Mouse (Mus musculus) hindbrain, embryonic 16.5 days (tissue): ENCODE data around the gene Ubtd2. TPM values are rescaled to one million over a fixed set of nuclear protein-coding genes. Genes with fewer than 3 reads are reported as not detected.

Source experiments
- ATAC-seq: fragments of 200-750 bp; cut with Nextera tagmentation; 2 replicates; pipeline ENCODE4 v1.8.0; 2017; ENCODE audit warnings: moderate TSS enrichment, moderate library complexity
- H3K27ac ChIP-seq: fragments of 300-500 bp; sonication (generic); 2 replicates; pipeline ENCODE4 v1.5.1; 2014; ENCODE audit warnings: low read depth, mild to moderate bottlenecking, control low read depth, low read length, moderate library complexity
- H3K27me3 ChIP-seq: fragments of 300-500 bp; sonication (generic); replicated peaks from 2 replicates; pipeline ENCODE4 v1.6.1; 2014; ENCODE audit warnings: low read length; ENCODE audit not compliant: control insufficient read depth, insufficient read depth
- H3K36me3 ChIP-seq: fragments of 300-500 bp; sonication (generic); 2 replicates; pipeline ENCODE4 v1.6.1; 2014; ENCODE audit warnings: mild to moderate bottlenecking, low read length, moderate library complexity, mixed read lengths; ENCODE audit not compliant: control insufficient read depth, insufficient read depth
- H3K4me1 ChIP-seq: fragments of 300-500 bp; sonication (generic); 2 replicates; pipeline ENCODE4 v1.6.1; 2014; ENCODE audit warnings: low read depth, low read length; ENCODE audit not compliant: control insufficient read depth, insufficient read depth
- H3K4me2 ChIP-seq: fragments of 300-500 bp; sonication (generic); 2 replicates; pipeline ENCODE4 v1.6.1; 2014; ENCODE audit warnings: mild to moderate bottlenecking, low read length, control low read depth, moderate library complexity
- H3K4me3 ChIP-seq: fragments of 300-500 bp; sonication (generic); 2 replicates; pipeline ENCODE4 v1.5.1; 2014; ENCODE audit warnings: mild to moderate bottlenecking, low read length, control low read depth, moderate library complexity
- H3K9ac ChIP-seq: fragments of 300-500 bp; sonication (generic); 2 replicates; pipeline ENCODE4 v1.6.1; 2014; ENCODE audit warnings: low read depth, mild to moderate bottlenecking, control low read depth, low read length, moderate library complexity
- H3K9me3 ChIP-seq: fragments of 300-500 bp; sonication (generic); 2 replicates; pipeline ENCODE4 v1.6.1; 2014; ENCODE audit warnings: mild to moderate bottlenecking, low read length, moderate library complexity; ENCODE audit not compliant: control insufficient read depth
- WGBS: fragments of 180-500 bp; shearing (Covaris S2); extraction: QIAGEN DNeasy Blood & Tissue Kit; methylation state at CpG from one replicate; pipeline ENCODE4 v1.1.7; 2014; 5-methylcytosine and 5-hydroxymethylcytosine counted together
- polyA plus RNA-seq: library from polyadenylated mRNA; unstranded; fragments of >200 nt; fragmentation: Nextera tagmentation; extraction: Ambion mirVana; gene quantifications from 2 replicates; pipeline ENCODE4 v1.2.1, GENCODE M21; 2015

Ubtd2 gene
- 36.8 and 40.3 TPM in 2 replicates for polyA plus RNA-seq

DNA sequence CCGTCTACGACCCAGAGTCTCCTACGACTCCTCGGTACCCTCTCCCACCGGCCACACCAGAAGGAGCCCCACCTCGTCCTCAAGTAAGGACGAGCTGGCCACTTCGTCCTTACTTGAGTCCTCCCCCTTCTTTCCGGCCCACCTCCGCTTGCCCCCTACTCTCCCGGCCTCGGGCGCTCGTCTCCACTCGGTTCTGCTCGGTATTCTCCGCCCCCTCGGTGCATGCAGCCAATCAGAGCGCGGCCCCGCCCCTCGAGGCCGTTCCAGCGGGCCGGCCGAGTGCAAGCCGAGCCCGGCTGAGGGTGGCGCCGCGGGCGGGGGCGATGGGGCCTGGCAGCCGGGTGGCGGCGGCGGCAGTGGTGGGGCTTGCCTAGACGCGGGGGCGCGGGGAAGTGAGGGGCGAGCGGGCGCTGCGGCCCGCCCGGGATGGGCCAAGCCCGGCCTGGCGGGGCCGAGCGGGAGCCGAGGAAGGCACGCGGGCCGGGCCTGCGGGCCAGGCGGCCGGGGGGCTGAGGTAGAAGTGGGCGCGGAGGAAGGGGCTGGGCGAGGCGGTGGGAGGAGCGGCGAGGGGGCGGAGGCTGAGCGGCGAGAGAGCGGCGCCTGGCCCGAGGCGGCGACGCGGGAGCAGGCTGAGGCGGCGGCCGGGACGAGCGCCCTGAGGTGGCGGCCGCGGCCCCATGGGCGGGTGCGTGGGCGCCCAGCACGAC is at the start of gene Ubtd2:
Ubtd2 (plus strand) TSS at position 571 of the 707 bp plus-strand sequence.
- Histone ChIP-seq H3K4me1 (peaks cover 17% of the 10 kb centered on the region), H3K4me2 (peak within 1 kb of the TSS; percentile 97), H3K27me3 (no peaks in the 10 kb centered on the region), H3K36me3 (no peaks in the 10 kb centered on the region), H3K4me3 (peak within 1 kb of the TSS; percentile 63), H3K9me3 (no peaks in the 10 kb centered on the region), H3K27ac (peak within 1 kb of the TSS; percentile 89), H3K9ac (peak within 1 kb of the TSS; percentile 79)
- ATAC-seq, result peak; percentile 98
- WGBS, result under 1% methylated on average over 45 of the region's 86 CpGs

DNA sequence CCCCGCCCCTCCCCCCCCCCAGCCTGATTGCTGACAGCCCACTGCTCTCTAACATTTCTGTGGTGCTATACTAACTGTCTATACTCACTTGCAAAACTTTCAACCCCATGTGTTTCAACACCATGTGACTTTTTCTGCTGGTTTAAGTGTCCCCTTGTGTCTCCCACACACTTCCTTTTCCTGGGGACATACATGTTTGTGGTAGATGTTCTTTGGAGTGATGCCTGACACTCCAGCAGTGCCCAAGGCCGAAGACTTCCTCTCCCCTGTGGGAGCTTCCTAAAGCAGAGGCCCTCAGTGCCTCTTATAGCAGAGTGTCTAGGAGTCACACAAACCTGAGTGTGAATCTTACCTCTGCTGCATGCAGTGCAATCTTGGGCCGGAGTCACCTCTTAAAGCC is 47.3 kb upstream of the Ubtd2 start:
- Histone ChIP-seq H3K4me2 (no peak overlapping the region), H3K27me3 (no peaks in the 10 kb centered on the region), H3K9me3 (no peaks in the 10 kb centered on the region), H3K9ac (no peak overlapping the region), H3K36me3 (0 out of 2 replicates have a peak, but pooled peaks cover 5% of the 10 kb centered on the region), H3K4me3 (no peak overlapping the region), H3K4me1 (no peaks in the 10 kb centered on the region), H3K27ac (no peak overlapping the region)
- WGBS, result 83% methylated on average over 2 of the region's 3 CpGs
- ATAC-seq, result no peak

DNA sequence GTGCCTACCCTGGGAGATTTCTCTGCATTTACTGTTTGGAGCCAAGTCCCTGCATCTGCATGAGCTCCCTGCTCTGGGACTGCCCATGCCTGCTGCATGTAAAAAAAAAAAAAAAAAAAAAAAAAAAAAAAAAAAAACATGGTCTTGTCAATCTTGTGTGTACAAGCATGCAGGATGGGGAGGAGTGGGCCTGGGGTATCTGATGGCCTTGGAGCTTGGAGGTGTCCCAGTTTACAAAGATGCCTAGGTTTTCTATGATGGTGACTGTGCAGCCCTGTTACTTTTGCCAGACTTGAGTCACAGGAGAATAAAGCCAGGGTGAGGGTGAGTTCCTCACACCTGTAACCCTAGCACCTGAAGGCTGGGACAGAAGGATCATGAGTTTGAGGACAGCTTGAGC is 46.1 kb upstream of the Ubtd2 start:
- Histone ChIP-seq H3K9ac (no peak overlapping the region), H3K4me1 (no peaks in the 10 kb centered on the region), H3K4me3 (no peak overlapping the region), H3K27me3 (no peaks in the 10 kb centered on the region), H3K27ac (no peak overlapping the region), H3K9me3 (no peaks in the 10 kb centered on the region), H3K36me3 (peaks cover 6% of the 10 kb centered on the region; the same call in 1 of the 2 replicates), H3K4me2 (no peak overlapping the region)
- ATAC-seq, result no peak

DNA sequence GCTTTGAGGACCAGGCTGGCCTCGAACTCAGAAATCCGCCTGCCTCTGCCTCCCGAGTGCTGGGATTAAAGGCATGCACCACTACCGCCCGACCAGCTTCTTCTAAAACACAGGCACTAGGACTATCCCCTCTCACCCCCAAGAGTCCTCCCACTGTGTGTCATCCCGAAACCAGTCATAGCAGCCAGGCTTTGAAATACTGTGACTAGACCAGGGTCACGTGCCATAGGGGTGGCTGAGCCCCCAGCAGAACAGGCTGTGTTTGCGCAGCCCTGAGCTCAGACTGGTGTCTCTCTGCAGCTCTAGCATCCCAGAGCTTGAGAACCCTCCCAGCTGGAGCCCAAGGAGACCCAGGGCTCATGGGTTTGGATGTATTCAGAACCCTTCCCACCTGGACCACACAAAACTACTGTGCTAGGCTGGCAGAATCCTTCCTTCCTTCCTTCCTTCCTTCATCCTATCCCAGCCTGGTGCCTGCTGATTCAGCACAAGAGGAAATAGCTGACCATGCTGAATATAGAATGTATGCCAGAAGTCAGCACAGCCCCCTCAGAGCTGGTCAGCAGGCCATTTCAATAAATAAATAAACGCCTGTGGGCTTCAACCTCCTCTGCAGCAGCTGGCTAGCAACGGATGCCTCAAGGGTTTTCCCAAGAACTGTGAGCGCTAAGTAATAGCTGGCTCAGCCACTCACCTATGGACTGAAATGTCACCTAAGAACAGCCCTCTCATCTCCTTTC is 45.2 kb upstream of the Ubtd2 start:
- Histone ChIP-seq H3K4me1 (no peaks in the 10 kb centered on the region), H3K9ac (no peak overlapping the region), H3K4me3 (no peak overlapping the region), H3K36me3 (peaks cover 14% of the 10 kb centered on the region; the same call in 1 of the 2 replicates), H3K27me3 (no peaks in the 10 kb centered on the region), H3K4me2 (no peak overlapping the region), H3K9me3 (no peaks in the 10 kb centered on the region), H3K27ac (peak overlapping the region; percentile 37; the same call in 1 of the 2 replicates)
- ATAC-seq, result peak; percentile 50; the same call in 1 of the 2 replicates
- WGBS, result 89% methylated on average over 11 of the region's 11 CpGs

DNA sequence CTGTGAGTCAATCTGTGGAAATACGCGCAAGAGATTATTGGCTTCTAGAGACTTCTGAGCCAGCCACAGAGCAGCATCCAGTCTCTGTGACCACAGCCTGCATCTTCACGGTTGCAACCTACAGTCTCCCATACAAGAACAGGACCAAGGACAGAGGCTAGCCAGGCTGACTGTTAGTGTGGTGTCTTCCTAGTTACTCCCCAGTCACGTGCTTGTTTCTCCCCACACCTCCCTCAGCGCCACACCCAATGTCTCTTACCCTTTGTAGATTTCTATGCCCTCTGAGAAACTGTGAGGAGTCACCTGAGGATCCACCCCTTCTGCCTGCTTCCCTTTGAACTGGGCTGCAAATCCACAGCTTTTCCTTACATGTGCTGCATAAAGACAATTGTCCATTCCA is 35.2 kb upstream of the Ubtd2 start:
- no peak overlapping the region for H3K9ac ChIP-seq
- 87% methylated on average over 5 of the region's 5 CpGs for WGBS
- no peaks in the 10 kb centered on the region for H3K9me3 ChIP-seq
- no peak overlapping the region for H3K4me3 ChIP-seq
- H3K27ac ChIP-seq, result no peak overlapping the region
- H3K36me3 ChIP-seq, result peaks cover 47% of the 10 kb centered on the region
- ATAC-seq, result no peak
- peaks cover 3% of the 10 kb centered on the region; the same call in 1 of the 2 replicates for H3K4me1 ChIP-seq
- no peak overlapping the region for H3K4me2 ChIP-seq
- H3K27me3 ChIP-seq, result no peaks in the 10 kb centered on the region

DNA sequence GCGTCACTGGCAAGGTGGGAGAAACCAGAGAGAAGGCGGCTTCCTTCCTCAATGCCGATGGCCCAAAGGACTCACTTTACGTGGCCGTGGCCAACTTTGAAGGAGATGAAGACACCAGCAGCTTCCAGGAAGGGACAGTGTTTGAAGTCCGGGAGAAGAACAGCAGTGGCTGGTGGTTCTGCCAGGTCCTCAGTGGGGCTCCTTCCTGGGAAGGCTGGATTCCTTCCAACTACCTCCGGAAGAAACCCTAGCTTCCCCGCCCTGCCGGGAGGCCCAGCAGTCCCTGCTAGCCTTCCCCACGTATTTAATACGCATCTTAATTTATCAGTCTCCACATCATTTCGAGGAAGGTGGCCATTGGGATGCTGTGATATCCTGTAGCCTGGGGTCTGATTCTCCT is 31.9 kb upstream of the Ubtd2 start:
- no peaks in the 10 kb centered on the region for H3K27me3 ChIP-seq
- no peak for ATAC-seq
- no peak overlapping the region for H3K4me3 ChIP-seq
- H3K4me1 ChIP-seq, result peaks cover 3% of the 10 kb centered on the region; the same call in 1 of the 2 replicates
- no peak overlapping the region for H3K27ac ChIP-seq
- no peaks in the 10 kb centered on the region for H3K9me3 ChIP-seq
- 72% methylated on average over 12 of the region's 12 CpGs for WGBS
- no peak overlapping the region for H3K9ac ChIP-seq
- H3K36me3 ChIP-seq, result peaks cover 30% of the 10 kb centered on the region
- H3K4me2 ChIP-seq, result no peak overlapping the region

DNA sequence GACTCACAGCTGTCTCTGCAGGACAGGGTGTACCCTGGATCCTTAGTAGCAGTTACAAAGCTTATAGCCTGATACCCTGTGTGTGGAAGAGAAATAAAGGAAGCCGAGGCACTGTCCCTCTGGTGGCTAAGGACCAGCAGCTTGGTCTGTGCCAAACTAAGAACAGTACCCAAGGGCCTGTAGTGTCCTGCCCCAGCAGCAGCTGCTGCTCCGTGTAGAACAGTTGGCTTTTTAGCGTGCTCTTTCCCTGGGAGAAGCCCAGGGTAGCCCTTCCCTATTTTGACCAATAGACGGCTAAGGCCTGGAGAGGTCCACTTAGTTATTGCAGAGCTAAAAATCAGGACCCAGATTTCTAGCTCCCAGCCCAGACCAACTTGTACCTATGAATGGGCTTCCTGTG is 30.6 kb upstream of the Ubtd2 start:
- WGBS, result 80% methylated on average over 4 of the region's 4 CpGs
- peaks cover 3% of the 10 kb centered on the region; the same call in 1 of the 2 replicates for H3K4me1 ChIP-seq
- no peak overlapping the region for H3K4me3 ChIP-seq
- H3K27me3 ChIP-seq, result no peaks in the 10 kb centered on the region
- H3K36me3 ChIP-seq, result peaks cover 26% of the 10 kb centered on the region
- H3K4me2 ChIP-seq, result no peak overlapping the region
- no peak overlapping the region for H3K27ac ChIP-seq
- H3K9me3 ChIP-seq, result no peaks in the 10 kb centered on the region
- no peak overlapping the region for H3K9ac ChIP-seq
- no peak for ATAC-seq

DNA sequence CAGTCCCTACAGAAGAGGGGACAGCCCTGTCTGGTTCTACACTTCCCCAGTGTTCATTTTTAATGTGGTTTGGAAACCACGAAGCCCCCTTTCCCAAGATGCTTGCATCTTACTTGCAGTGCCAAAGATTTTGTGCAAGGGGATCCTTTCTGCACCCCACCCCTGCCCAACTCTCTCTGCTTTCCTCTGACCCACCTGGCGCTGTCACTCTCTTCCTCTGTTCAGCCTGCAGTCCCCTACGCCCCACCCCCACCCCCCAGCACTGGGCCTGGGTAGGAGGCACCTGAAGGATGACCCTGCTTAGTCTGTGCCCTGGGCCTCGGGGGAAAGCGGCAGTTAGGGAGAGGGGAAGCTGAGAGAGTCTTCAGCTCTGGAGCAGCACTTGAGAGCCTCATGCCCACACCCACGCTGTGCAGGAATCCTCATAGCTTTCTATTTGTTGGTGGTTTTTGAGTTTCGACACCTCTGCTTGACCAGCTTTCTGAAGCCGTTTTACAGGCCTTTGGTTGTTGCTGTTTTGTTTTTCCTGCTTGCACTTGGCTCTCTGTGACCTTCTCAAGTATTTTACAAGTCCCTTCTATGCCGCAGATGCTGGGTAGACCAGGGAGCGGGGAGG is 30.0 kb upstream of the Ubtd2 start:
- H3K4me3 ChIP-seq, result no peak overlapping the region
- no peak for ATAC-seq
- H3K27me3 ChIP-seq, result no peaks in the 10 kb centered on the region
- H3K36me3 ChIP-seq, result peaks cover 21% of the 10 kb centered on the region
- no peak overlapping the region for H3K4me2 ChIP-seq
- H3K4me1 ChIP-seq, result peaks cover 3% of the 10 kb centered on the region; the same call in 1 of the 2 replicates
- no peak overlapping the region for H3K9ac ChIP-seq
- no peak overlapping the region for H3K27ac ChIP-seq
- H3K9me3 ChIP-seq, result no peaks in the 10 kb centered on the region
- WGBS, result 77% methylated on average over 10 of the region's 10 CpGs

DNA sequence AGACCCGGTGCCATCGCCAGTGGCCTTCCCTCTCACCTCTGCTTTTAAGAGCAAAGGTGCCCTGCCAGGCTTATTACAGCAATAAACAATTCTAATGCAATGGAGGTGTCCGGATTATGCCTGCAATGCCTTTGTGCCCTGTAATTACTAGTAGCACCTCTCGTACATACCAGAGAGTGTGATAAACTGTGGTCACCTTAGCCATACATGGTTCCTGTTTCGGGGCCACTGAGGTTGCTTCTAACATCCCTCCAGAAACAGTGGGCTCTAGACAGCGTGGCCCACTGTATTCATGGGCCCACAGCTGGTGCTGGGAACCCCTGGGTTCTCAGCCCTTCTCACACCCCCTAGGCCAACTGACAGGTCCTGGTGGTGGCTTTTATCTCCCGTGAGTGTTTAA is 27.6 kb upstream of the Ubtd2 start:
- Histone ChIP-seq H3K9ac (no peak overlapping the region), H3K27me3 (no peaks in the 10 kb centered on the region), H3K36me3 (peaks cover 9% of the 10 kb centered on the region), H3K27ac (no peak overlapping the region), H3K4me2 (no peak overlapping the region), H3K4me1 (peaks cover 3% of the 10 kb centered on the region; the same call in 1 of the 2 replicates), H3K4me3 (no peak overlapping the region), H3K9me3 (no peaks in the 10 kb centered on the region)
- WGBS, result 86% methylated on average over 7 of the region's 7 CpGs
- ATAC-seq, result no peak
